Mouse (Mus musculus) testis, adult 2 months (tissue): ENCODE results near the gene 4930426L09Rik. TPM values are rescaled to one million over a fixed set of nuclear protein-coding genes. Genes with fewer than 3 reads are reported as not detected.

Source experiments
- H3K27ac ChIP-seq: fragments of 200-500 bp; 2 replicates; pipeline ENCODE4 v1.5.1; 2012; ENCODE audit warnings: low read depth, low read length; ENCODE audit not compliant: control insufficient read depth, insufficient read depth
- H3K27me3 ChIP-seq: fragments of 200-500 bp; 2 replicates; pipeline ENCODE4 v1.6.1; 2012; ENCODE audit warnings: mild to moderate bottlenecking, low read length, moderate library complexity; ENCODE audit not compliant: control insufficient read depth, insufficient read depth
- H3K36me3 ChIP-seq: fragments of 200-500 bp; 2 replicates; pipeline ENCODE4 v1.6.1; 2012; ENCODE audit warnings: mild to moderate bottlenecking, low read length; ENCODE audit not compliant: control insufficient read depth, insufficient read depth
- H3K4me1 ChIP-seq: fragments of 200-500 bp; 2 replicates; pipeline ENCODE4 v1.6.1; 2012; ENCODE audit warnings: low read length; ENCODE audit not compliant: control insufficient read depth, insufficient read depth
- H3K4me3 ChIP-seq: fragments of 200-500 bp; 2 replicates; pipeline ENCODE4 v1.5.1; 2012; ENCODE audit warnings: low read depth, mild to moderate bottlenecking, low read length, moderate library complexity, mixed read lengths; ENCODE audit not compliant: control insufficient read depth
- CTCF ChIP-seq: fragments of 200-500 bp; IDR thresholded peaks from 2 replicates; pipeline ENCODE4 v1.5.1; 2012; ENCODE audit warnings: low read depth, mild to moderate bottlenecking, inconsistent platforms, low read length, moderate library complexity; ENCODE audit not compliant: control insufficient read depth, insufficient read depth, insufficient replicate concordance
- POLR2A ChIP-seq: fragments of 200-500 bp; IDR thresholded peaks from 2 replicates; pipeline ENCODE4 v1.6.1; 2012; ENCODE audit warnings: low read depth, mild to moderate bottlenecking, inconsistent platforms, low read length, moderate library complexity; ENCODE audit not compliant: control insufficient read depth
- polyA plus RNA-seq: library from polyadenylated mRNA; depleted of rRNA; stranded (reverse); fragments of >200 nt; gene quantifications from 2 replicates; pipeline ENCODE4 v1.2.3, GENCODE M21; 2012

The 4930426L09Rik gene
- polyA plus RNA-seq, 1 experiment, result 4.2 TPM

DNA sequence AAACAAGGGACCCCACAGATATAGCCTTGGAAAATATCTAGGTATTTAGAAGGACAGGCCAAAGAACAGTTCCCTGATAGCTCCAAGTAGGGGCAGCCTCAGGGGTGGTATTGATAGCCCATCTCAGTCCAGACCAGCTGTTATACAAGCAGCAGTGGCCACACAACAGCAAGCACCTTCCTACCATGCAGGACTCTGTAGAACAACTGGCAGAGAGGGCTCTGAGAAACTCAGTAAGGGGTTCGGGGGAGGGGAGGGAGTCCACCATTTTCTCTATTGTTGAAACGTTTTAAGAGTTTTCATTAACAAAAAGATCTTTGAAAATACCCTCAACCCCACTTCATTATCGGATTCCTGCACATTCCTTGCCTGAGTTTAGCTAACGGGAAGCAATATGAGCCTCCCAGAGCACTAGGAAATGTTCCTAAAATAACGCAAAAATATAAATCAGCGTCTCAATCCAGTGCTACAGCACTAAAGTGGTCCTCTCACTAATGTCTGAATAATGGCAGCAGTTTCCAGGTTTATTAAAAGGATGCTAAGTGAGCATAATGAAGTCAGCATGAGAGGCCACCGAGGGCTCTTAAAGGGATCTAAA lies 37.7 kb upstream of the 4930426L09Rik start:
- no peak for TF ChIP-seq CTCF
- Histone ChIP-seq H3K4me1 (no peaks in the 10 kb centered on the region), H3K27me3 (no peaks in the 10 kb centered on the region), H3K27ac (no peak overlapping the region), H3K4me3 (no peak overlapping the region), H3K36me3 (no peaks in the 10 kb centered on the region)

DNA sequence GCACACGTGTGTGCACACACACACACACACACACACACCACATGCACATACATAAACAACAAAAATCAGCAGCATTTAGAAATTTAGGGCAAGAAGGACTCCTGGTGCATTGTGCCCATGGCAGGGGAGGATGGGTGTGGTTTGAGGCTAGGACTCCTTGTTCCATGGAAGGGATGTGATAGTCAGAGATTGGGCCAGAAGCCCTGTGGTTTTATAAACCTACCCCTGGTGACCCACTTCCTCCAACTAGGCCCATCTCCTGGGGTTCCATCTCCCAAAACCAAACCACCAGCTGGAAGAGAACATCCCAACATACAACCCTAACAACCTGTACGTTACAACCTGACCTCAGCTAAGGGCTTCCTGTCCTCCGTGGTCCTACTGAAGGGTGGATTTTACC lies 35.6 kb upstream of the 4930426L09Rik start:
- H3K4me1 ChIP-seq, result no peaks in the 10 kb centered on the region
- H3K27me3 ChIP-seq, result no peaks in the 10 kb centered on the region
- H3K27ac ChIP-seq, result no peak overlapping the region
- H3K4me3 ChIP-seq, result no peak overlapping the region
- H3K36me3 ChIP-seq, result no peaks in the 10 kb centered on the region
- TF ChIP-seq CTCF (no peak), POLR2A (no peak)

DNA sequence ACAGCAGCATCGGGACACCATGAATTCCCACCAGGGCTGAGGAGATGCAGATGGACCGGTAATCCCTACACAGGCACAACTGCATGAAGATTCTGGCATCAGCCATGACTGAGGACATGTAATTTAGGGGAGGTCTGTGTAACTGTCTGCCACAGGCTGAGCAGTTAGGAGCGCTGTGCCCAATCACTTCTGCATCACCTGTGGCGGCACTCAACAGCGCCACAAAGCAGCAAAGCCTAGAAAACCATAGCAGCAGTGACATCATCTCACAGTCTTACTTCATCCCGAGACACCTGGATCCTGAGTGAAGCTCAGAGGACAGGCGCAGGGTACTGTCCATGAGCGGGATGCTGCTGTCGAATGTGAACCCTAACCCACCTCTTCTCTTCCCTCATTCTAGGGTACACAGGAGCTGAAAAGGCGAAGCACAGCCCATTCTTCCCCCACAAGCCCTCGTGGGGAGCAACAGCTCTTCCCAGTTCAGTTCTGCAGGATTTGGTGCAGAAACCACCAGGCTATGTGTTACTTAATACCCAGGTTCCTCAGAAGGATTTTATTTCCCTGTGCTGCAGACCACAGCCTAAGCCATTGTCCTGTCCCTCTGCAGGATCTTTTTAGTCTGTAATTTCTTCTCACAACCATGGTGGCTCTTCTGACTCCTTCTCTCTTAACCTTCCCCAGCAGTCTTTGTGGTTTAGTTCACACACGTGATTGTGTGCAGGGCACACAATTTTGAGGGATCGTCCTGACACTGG lies 34.7 kb upstream of the 4930426L09Rik start:
- Histone ChIP-seq H3K27me3 (no peaks in the 10 kb centered on the region), H3K4me1 (no peaks in the 10 kb centered on the region), H3K27ac (no peak overlapping the region), H3K36me3 (no peaks in the 10 kb centered on the region), H3K4me3 (no peak overlapping the region)
- TF ChIP-seq CTCF (no peak), POLR2A (no peak)

DNA sequence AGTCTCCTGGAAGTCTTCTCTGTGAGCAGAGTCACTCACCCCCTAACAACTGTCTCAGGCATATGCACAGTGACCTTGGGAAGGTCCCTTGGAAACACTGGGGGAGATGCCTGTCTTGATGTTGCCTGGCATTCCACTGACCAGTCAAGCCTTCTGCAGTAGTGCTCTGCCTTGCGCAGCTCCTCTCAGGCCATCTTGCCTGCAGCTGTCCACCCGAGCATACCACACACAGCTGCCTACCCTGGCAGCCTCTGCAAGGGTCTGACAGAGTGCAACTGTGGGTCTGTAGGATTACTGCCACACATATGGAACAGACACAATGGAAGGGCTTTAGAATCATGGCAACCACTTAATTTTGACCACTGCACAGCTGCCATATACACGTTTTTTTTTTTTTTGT lies 33.0 kb upstream of the 4930426L09Rik start:
- no peaks in the 10 kb centered on the region for H3K4me1 ChIP-seq
- no peak overlapping the region for H3K27ac ChIP-seq
- no peak overlapping the region for H3K4me3 ChIP-seq
- TF ChIP-seq CTCF (no peak), POLR2A (no peak)
- no peaks in the 10 kb centered on the region for H3K27me3 ChIP-seq
- H3K36me3 ChIP-seq, result no peaks in the 10 kb centered on the region

DNA sequence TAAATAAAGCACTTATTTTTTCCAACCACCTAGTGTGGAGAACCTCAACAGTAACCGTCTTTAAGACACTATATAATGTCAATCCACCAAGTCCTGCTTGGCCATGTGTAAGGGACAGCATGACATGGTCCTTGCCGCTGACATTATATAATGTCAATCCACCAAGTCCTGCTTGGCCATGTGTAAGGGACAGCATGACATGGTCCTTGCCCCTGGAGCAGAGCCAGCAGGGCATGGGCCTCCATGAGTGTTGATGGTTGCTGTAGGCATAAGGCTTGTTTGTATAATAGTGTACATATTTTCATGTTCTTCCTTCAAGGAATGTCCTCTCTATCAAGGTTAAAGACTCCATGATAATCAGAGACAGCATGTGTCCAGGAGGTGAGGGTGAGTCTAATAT lies 32.2 kb upstream of the 4930426L09Rik start:
- Histone ChIP-seq H3K36me3 (no peaks in the 10 kb centered on the region), H3K4me3 (no peak overlapping the region), H3K27me3 (no peaks in the 10 kb centered on the region), H3K4me1 (no peaks in the 10 kb centered on the region; the same call in 1 of the 2 replicates), H3K27ac (no peak overlapping the region)
- TF ChIP-seq CTCF (no peak), POLR2A (no peak)

DNA sequence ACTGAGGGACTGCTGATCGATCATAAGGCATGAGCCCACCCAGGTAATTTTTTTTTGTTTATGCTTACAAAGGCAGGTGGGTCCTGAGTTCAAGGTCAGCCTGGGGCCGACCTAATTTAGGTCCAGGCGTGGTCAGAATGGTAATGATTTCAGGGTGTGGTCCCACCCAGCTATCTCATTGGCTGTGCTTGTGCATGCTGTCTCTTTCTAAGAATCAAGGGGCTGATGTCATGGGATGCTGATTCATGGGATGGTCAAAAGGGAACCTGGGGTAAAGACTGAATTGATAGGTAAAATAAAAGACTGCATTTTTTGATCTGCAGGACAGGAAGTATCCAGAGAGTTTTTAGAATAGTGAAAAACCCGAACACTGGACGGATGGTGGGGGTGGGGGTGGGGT lies 31.6 kb upstream of the 4930426L09Rik start:
- H3K27me3 ChIP-seq, result no peaks in the 10 kb centered on the region

DNA sequence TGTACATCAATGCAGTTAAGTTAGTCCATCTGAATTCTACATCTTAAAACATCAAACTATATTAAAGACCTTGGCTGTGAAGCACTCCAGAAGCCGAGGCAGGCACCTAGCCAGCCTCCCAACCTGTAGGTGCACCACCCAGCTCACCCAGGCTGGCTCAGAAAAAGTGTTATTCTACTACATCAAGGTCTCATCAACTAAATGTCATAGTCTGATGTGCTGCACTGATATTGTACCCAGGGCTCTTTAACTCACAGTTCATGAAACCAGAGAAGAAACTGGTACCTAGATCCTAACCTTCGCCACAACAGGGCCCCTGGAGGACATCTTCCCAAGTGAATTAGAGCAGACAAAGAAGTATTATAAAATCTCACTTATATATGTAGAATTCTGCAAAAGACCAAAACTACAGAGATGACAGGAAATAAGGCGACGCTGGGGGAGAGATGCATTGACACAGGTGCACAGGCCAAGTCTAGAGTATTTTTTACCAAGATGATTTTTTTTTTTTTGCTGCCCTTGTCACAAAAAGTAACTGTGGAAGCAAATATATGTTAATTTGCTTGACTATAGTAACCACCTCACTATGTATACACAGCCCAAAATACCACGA lies 30.6 kb upstream of the 4930426L09Rik start:
- H3K4me3 ChIP-seq, result no peak overlapping the region
- no peak for TF ChIP-seq CTCF
- no peak for TF ChIP-seq POLR2A
- no peaks in the 10 kb centered on the region for H3K27me3 ChIP-seq
- no peaks in the 10 kb centered on the region; the same call in 1 of the 2 replicates for H3K4me1 ChIP-seq
- H3K27ac ChIP-seq, result no peak overlapping the region
- H3K36me3 ChIP-seq, result no peaks in the 10 kb centered on the region

More for the DNA sequence above, 31.6 kb upstream of the 4930426L09Rik start:
- no peak overlapping the region for H3K27ac ChIP-seq
- TF ChIP-seq CTCF, result no peak
- H3K4me3 ChIP-seq, result no peak overlapping the region
- no peaks in the 10 kb centered on the region for H3K36me3 ChIP-seq
- H3K4me1 ChIP-seq, result no peaks in the 10 kb centered on the region; the same call in 1 of the 2 replicates
